In genomic region chr6:118858431-118858830, GRCm38 (mm10) we compare ENCODE assay signal across 23 mouse cellular contexts.
A peak's percentile ranks its signal among the peaks of the same experiment; 100 is the strongest.
DNase-seq lines count a peak whose midpoint lies in the region; ATAC-seq and TF ChIP-seq lines count a peak whose summit lies in the region.
"Had no signal": no experiment of that assay in that cellular context is flagged by ENCODE, and none has a peak within 500 bp of the region (broad histone marks: within the 10 kb centered on the region; RNA-seq: fewer than 3 reads in every experiment).

No protein-coding gene starts in this region.

- DNase-seq in embryonic facial prominence, embryonic 14.5 days (ENCODE audit: low spot score): peak; percentile 8
- DNase-seq in embryonic facial prominence, embryonic 10.5 days (ENCODE audit: low spot score): no peak
- DNase-seq in layer of hippocampus, adult 2 months (ENCODE audit: low spot score in 2 of 2): no peak
- DNase-seq in layer of hippocampus, postnatal 10 days (ENCODE audit: low spot score in 2 of 2): no peak
- DNase-seq in 3T3-L1 (ENCODE audit: low read depth, low spot score) (peak; percentile 71), NIH3T3 (ENCODE audit: low read depth) (peak; percentile 69)
- DNase-seq: adrenal gland, adult 2 months; adrenal gland, postnatal 10 days; adrenal gland, postnatal 25 days; cerebellum, adult 11 months; cerebellum, adult 18-20 months; cerebellum, adult 8-10 months; cerebellum, adult 9-11 months; cerebellum, postnatal 14 days; cerebellum, postnatal 36 days; embryo, embryonic 11 days had no signal

- no peak overlapping the region for H3K4me2 ChIP-seq in embryonic facial prominence, embryonic 14.5 days (ENCODE audit: low read depth, low read length)
- no peak overlapping the region for H3K4me2 ChIP-seq in intestine, postnatal 0 days (replicated peaks; ENCODE audit: low read depth)
- H3K4me2 ChIP-seq: embryonic facial prominence, embryonic 13.5 days; forebrain, embryonic 12.5 days had no signal

- no peak for ATAC-seq in embryonic facial prominence, embryonic 14.5 days (ENCODE audit: low read depth)
- no peak for ATAC-seq in erythroblast, adult 5-6 weeks (replicated peaks; ENCODE audit: low FRiP score, poor library complexity, severe bottlenecking)
- no peak for ATAC-seq in intestine, postnatal 0 days
- ATAC-seq: forebrain, embryonic 14.5 days had no signal

- H3K36me3 ChIP-seq in embryonic facial prominence, embryonic 14.5 days (ENCODE audit: control insufficient read depth, insufficient read depth, low read length): no peaks in the 10 kb centered on the region
- no peaks in the 10 kb centered on the region for H3K36me3 ChIP-seq in embryonic facial prominence, embryonic 10.5 days (replicated peaks)
- H3K36me3 ChIP-seq in intestine, postnatal 0 days (ENCODE audit: control insufficient read depth, insufficient read depth): no peaks in the 10 kb centered on the region
- H3K36me3 ChIP-seq: embryonic facial prominence, embryonic 13.5 days; forebrain, embryonic 10.5 days; forebrain, embryonic 12.5 days had no signal

- H3K27ac ChIP-seq in embryonic facial prominence, embryonic 14.5 days (replicated peaks; ENCODE audit: low read depth, low read length): no peak overlapping the region
- no peak overlapping the region for H3K27ac ChIP-seq in embryonic facial prominence, embryonic 10.5 days (replicated peaks)
- H3K27ac ChIP-seq in layer of hippocampus, adult 2 months: 0 out of 2 replicates have a peak overlapping the region, but pooled peaks have one; percentile 29
- no peak overlapping the region for H3K27ac ChIP-seq in intestine, postnatal 0 days (ENCODE audit: low read depth, low read length)
- H3K27ac ChIP-seq: embryonic facial prominence, embryonic 13.5 days; forebrain, embryonic 10.5 days; forebrain, embryonic 12.5 days had no signal

- H3K4me1 ChIP-seq in embryonic facial prominence, embryonic 14.5 days (ENCODE audit: control insufficient read depth, insufficient read depth, low read length): no peaks in the 10 kb centered on the region
- no peaks in the 10 kb centered on the region for H3K4me1 ChIP-seq in embryonic facial prominence, embryonic 10.5 days
- no peaks in the 10 kb centered on the region for H3K4me1 ChIP-seq in intestine, postnatal 0 days (replicated peaks; ENCODE audit: control insufficient read depth, insufficient read depth, low read length)

- WGBS in embryonic facial prominence, embryonic 14.5 days: 41% methylated on average over 1 of the region's 1 CpGs
- WGBS in embryonic facial prominence, embryonic 10.5 days: 68% methylated on average over 1 of the region's 1 CpGs
- WGBS in intestine, postnatal 0 days: 21% methylated on average over 1 of the region's 1 CpGs

- H3K4me3 ChIP-seq in embryonic facial prominence, embryonic 14.5 days (ENCODE audit: low read depth, low read length): no peak overlapping the region
- H3K4me3 ChIP-seq in embryonic facial prominence, embryonic 10.5 days: no peak overlapping the region
- no peak overlapping the region for H3K4me3 ChIP-seq in layer of hippocampus, adult 2 months
- no peak overlapping the region for H3K4me3 ChIP-seq in intestine, postnatal 0 days (ENCODE audit: low read depth, low read length)
- H3K4me3 ChIP-seq: embryonic facial prominence, embryonic 13.5 days; erythroblast, embryonic 14.5 days; forebrain, embryonic 10.5 days; forebrain, embryonic 12.5 days had no signal

- no peaks in the 10 kb centered on the region for H3K27me3 ChIP-seq in embryonic facial prominence, embryonic 14.5 days (replicated peaks; ENCODE audit: control insufficient read depth, insufficient read depth, low read length)
- no peaks in the 10 kb centered on the region for H3K27me3 ChIP-seq in embryonic facial prominence, embryonic 10.5 days (replicated peaks; ENCODE audit: low read depth, poor library complexity, severe bottlenecking)
- no peaks in the 10 kb centered on the region for H3K27me3 ChIP-seq in intestine, postnatal 0 days (replicated peaks; ENCODE audit: control insufficient read depth, insufficient read depth, low read length)
- H3K27me3 ChIP-seq: embryonic facial prominence, embryonic 13.5 days; forebrain, embryonic 12.5 days had no signal

- no peak for TF ChIP-seq CTCF in layer of hippocampus, adult 2 months (conservative IDR thresholded peaks at IDR 0.05)
- TF ChIP-seq CTCF in intestine, postnatal 0 days (IDR thresholded peaks at IDR 0.05; ENCODE audit: low read depth): no peak

- H3K9ac ChIP-seq in embryonic facial prominence, embryonic 14.5 days (ENCODE audit: low read depth, low read length): no peak overlapping the region
- no peak overlapping the region for H3K9ac ChIP-seq in intestine, postnatal 0 days (ENCODE audit: low read depth, low read length)
- H3K9ac ChIP-seq: embryonic facial prominence, embryonic 13.5 days; forebrain, embryonic 12.5 days had no signal

- no peaks in the 10 kb centered on the region for H3K9me3 ChIP-seq in embryonic facial prominence, embryonic 14.5 days (ENCODE audit: control insufficient read depth, low read length)
- H3K9me3 ChIP-seq in embryonic facial prominence, embryonic 10.5 days: no peaks in the 10 kb centered on the region
- H3K9me3 ChIP-seq in intestine, postnatal 0 days (ENCODE audit: control insufficient read depth): no peaks in the 10 kb centered on the region
- H3K9me3 ChIP-seq: embryonic facial prominence, embryonic 13.5 days; forebrain, embryonic 10.5 days; forebrain, embryonic 12.5 days had no signal

Comparison
In these comparisons a context has a peak if more than half of its experiments do, and no peak if none do; other contexts are left out.
1. DNase-seq: peak in embryonic facial prominence, embryonic 14.5 days (single experiment), 3T3-L1 (single experiment) and NIH3T3 (single experiment); none in embryonic facial prominence, embryonic 10.5 days (single experiment), layer of hippocampus, adult 2 months (0 of 2) and layer of hippocampus, postnatal 10 days (0 of 2).